Mouse (Mus musculus): ENCODE results near the gene Gm28230.
A peak's percentile ranks its signal among the peaks of the same experiment; 100 is the strongest.

GRCm38 (mm10) chr2:74694066-74694465, 32.5 kb upstream of the Gm28230 start:
- peak; percentile 53 for TF ChIP-seq CTCF (IDR thresholded peaks at IDR 0.05)
- TF ChIP-seq EP300 (IDR thresholded peaks at IDR 0.05; ENCODE audit: insufficient read depth, low read depth, low read length): no peak
- TF ChIP-seq POLR2A (IDR thresholded peaks at IDR 0.05; ENCODE audit: insufficient read depth, low read depth, low read length): no peak
